Mouse (Mus musculus) small intestine, adult 2 months (tissue): ENCODE results near the gene Hmga1b.

Source experiments
- CTCF ChIP-seq: fragments of 200-500 bp; IDR thresholded peaks from 2 replicates; pipeline ENCODE4 v1.5.1; 2012; ENCODE audit warnings: low read depth, mild to moderate bottlenecking, control low read depth, inconsistent platforms, low read length, moderate library complexity, mixed read lengths; ENCODE audit not compliant: insufficient replicate concordance, insufficient read length; ENCODE audit errors: extremely low read depth
- POLR2A ChIP-seq: fragments of 200-500 bp; IDR thresholded peaks from 2 replicates; pipeline ENCODE4 v1.6.1; 2012; ENCODE audit warnings: low read depth, mild to moderate bottlenecking, control low read depth, inconsistent platforms, low read length, moderate library complexity

DNA sequence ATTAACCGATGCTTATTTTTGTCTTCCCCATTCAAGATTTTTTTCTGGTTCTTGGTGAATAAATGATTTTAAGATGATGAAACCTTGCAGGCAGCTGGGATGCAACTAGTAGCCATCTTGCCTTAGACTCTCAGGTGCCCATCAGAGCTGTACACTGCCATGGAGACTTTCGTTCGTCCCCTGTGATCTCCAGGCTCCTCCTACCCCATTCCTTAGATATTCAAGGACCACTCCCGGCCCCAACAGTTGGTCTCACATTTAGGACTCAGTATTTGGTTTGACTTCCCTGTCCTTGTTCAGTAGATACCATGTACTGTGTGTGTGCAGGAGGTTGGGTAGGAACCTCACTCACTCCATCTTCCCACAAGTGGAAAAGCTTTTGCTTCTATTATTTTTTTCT lies 42.2 kb downstream of the Hmga1b start:
- no peak for TF ChIP-seq CTCF
- TF ChIP-seq POLR2A: no peak
